Mouse (Mus musculus): ENCODE measurements at regions not wholly inside any gene's neighbourhood (a gene's known extent, or its start where the extent isn't known, plus 50 kb on each side); places are given as distances from the start of the nearest gene placed in this dataset.

- Histone ChIP-seq H3K27me3 (ENCODE audit: control insufficient read depth, insufficient read depth, low read length) (no peaks in the 10 kb centered on the region), H3K4me3 (ENCODE audit: low read depth, low read length) (no peak overlapping the region), H3K9ac (replicated peaks; ENCODE audit: low read depth, low read length) (no peak overlapping the region), H3K27ac (ENCODE audit: low read depth) (no peak overlapping the region), H3K4me2 (ENCODE audit: low read depth, low read length) (no peak overlapping the region), H3K4me1 (ENCODE audit: control insufficient read depth, insufficient read depth) (peaks cover 10% of the 10 kb centered on the region), H3K9me3 (replicated peaks; ENCODE audit: control insufficient read depth, low read length) (no peaks in the 10 kb centered on the region), H3K36me3 (replicated peaks; ENCODE audit: control insufficient read depth, insufficient read depth, low read length) (no peaks in the 10 kb centered on the region)
- ATAC-seq (ENCODE audit: insufficient read depth, low read depth) (no peak), DNase-seq (ENCODE audit: low spot score) (no peak)
- 93% methylated on average over 3 of the region's 3 CpGs for WGBS
- TF ChIP-seq EP300 (IDR thresholded peaks at IDR 0.05; ENCODE audit: low read depth) (no peak), CTCF (IDR thresholded peaks at IDR 0.05; ENCODE audit: low read depth) (no peak)
These were observed 640.4 kb upstream of the Gm19410 start for GRCm38 (mm10) chr8:35125179-35125578.

GRCm38 (mm10) chr8:35132281-35132680, 633.3 kb upstream of the Gm19410 start:
- DNase-seq (ENCODE audit: low spot score) (no peak), ATAC-seq (ENCODE audit: insufficient read depth, low read depth) (no peak)
- Histone ChIP-seq H3K27me3 (ENCODE audit: control insufficient read depth, insufficient read depth, low read length) (no peaks in the 10 kb centered on the region), H3K4me2 (ENCODE audit: low read depth, low read length) (no peak overlapping the region), H3K9me3 (replicated peaks; ENCODE audit: control insufficient read depth, low read length) (no peaks in the 10 kb centered on the region), H3K27ac (ENCODE audit: low read depth) (no peak overlapping the region), H3K36me3 (replicated peaks; ENCODE audit: control insufficient read depth, insufficient read depth, low read length) (no peaks in the 10 kb centered on the region), H3K9ac (replicated peaks; ENCODE audit: low read depth, low read length) (no peak overlapping the region), H3K4me3 (ENCODE audit: low read depth, low read length) (no peak overlapping the region), H3K4me1 (ENCODE audit: control insufficient read depth, insufficient read depth) (0 out of 2 replicates have a peak, but pooled peaks cover 3% of the 10 kb centered on the region)
- no peak for TF ChIP-seq EP300 (IDR thresholded peaks at IDR 0.05; ENCODE audit: low read depth)
- TF ChIP-seq CTCF (IDR thresholded peaks at IDR 0.05; ENCODE audit: low read depth), result no peak
- WGBS, result 74% methylated on average over 1 of the region's 1 CpGs

GRCm38 (mm10) chr8:35135630-35136029, 630.0 kb upstream of the Gm19410 start:
- H3K27me3 ChIP-seq (ENCODE audit: control insufficient read depth, insufficient read depth, low read length), result no peaks in the 10 kb centered on the region
- H3K4me1 ChIP-seq (ENCODE audit: control insufficient read depth, insufficient read depth), result 0 out of 2 replicates have a peak, but pooled peaks cover 3% of the 10 kb centered on the region
- H3K9me3 ChIP-seq (replicated peaks; ENCODE audit: control insufficient read depth, low read length), result no peaks in the 10 kb centered on the region
- 77% methylated on average over 7 of the region's 7 CpGs for WGBS
- no peak overlapping the region for H3K9ac ChIP-seq (replicated peaks; ENCODE audit: low read depth, low read length)
- H3K4me3 ChIP-seq (ENCODE audit: low read depth, low read length), result no peak overlapping the region
- no peak overlapping the region for H3K4me2 ChIP-seq (ENCODE audit: low read depth, low read length)
- DNase-seq (ENCODE audit: low spot score) (no peak), ATAC-seq (ENCODE audit: insufficient read depth, low read depth) (no peak)
- H3K36me3 ChIP-seq (replicated peaks; ENCODE audit: control insufficient read depth, insufficient read depth, low read length), result no peaks in the 10 kb centered on the region
- TF ChIP-seq EP300 (IDR thresholded peaks at IDR 0.05; ENCODE audit: low read depth), result no peak
- no peak for TF ChIP-seq CTCF (IDR thresholded peaks at IDR 0.05; ENCODE audit: low read depth)
- H3K27ac ChIP-seq (ENCODE audit: low read depth), result no peak overlapping the region

GRCm38 (mm10) chr8:35136643-35137042, 628.9 kb upstream of the Gm19410 start:
- H3K9me3 ChIP-seq (replicated peaks; ENCODE audit: control insufficient read depth, low read length), result no peaks in the 10 kb centered on the region

GRCm38 (mm10) chr8:35140775-35141174, 624.8 kb upstream of the Gm19410 start:
- WGBS, result 40% methylated on average over 1 of the region's 1 CpGs
- TF ChIP-seq EP300 (IDR thresholded peaks at IDR 0.05; ENCODE audit: low read depth) (no peak), CTCF (IDR thresholded peaks at IDR 0.05; ENCODE audit: low read depth) (no peak)
- Histone ChIP-seq H3K4me1 (ENCODE audit: control insufficient read depth, insufficient read depth) (peaks cover 30% of the 10 kb centered on the region), H3K4me2 (ENCODE audit: low read depth, low read length) (no peak overlapping the region), H3K27me3 (ENCODE audit: control insufficient read depth, insufficient read depth, low read length) (no peaks in the 10 kb centered on the region), H3K36me3 (replicated peaks; ENCODE audit: control insufficient read depth, insufficient read depth, low read length) (no peaks in the 10 kb centered on the region), H3K4me3 (ENCODE audit: low read depth, low read length) (no peak overlapping the region), H3K27ac (ENCODE audit: low read depth) (no peak overlapping the region), H3K9ac (replicated peaks; ENCODE audit: low read depth, low read length) (no peak overlapping the region), H3K9me3 (replicated peaks; ENCODE audit: control insufficient read depth, low read length) (no peaks in the 10 kb centered on the region)
- DNase-seq (ENCODE audit: low spot score) (no peak), ATAC-seq (ENCODE audit: insufficient read depth, low read depth) (no peak)

More at GRCm38 (mm10) chr8:35136643-35137042, 628.9 kb upstream of the Gm19410 start:
- no peaks in the 10 kb centered on the region for H3K36me3 ChIP-seq (replicated peaks; ENCODE audit: control insufficient read depth, insufficient read depth, low read length)
- TF ChIP-seq EP300 (IDR thresholded peaks at IDR 0.05; ENCODE audit: low read depth) (no peak), CTCF (IDR thresholded peaks at IDR 0.05; ENCODE audit: low read depth) (no peak)
- no peaks in the 10 kb centered on the region for H3K4me1 ChIP-seq (ENCODE audit: control insufficient read depth, insufficient read depth)
- no peak overlapping the region for H3K9ac ChIP-seq (replicated peaks; ENCODE audit: low read depth, low read length)
- H3K4me2 ChIP-seq (ENCODE audit: low read depth, low read length), result no peak overlapping the region
- WGBS, result 74% methylated on average over 3 of the region's 3 CpGs
- ATAC-seq (ENCODE audit: insufficient read depth, low read depth) (no peak), DNase-seq (ENCODE audit: low spot score) (no peak)
- H3K4me3 ChIP-seq (ENCODE audit: low read depth, low read length), result no peak overlapping the region
- no peaks in the 10 kb centered on the region for H3K27me3 ChIP-seq (ENCODE audit: control insufficient read depth, insufficient read depth, low read length)
- H3K27ac ChIP-seq (ENCODE audit: low read depth), result no peak overlapping the region

- no peaks in the 10 kb centered on the region for H3K36me3 ChIP-seq (replicated peaks; ENCODE audit: control insufficient read depth, insufficient read depth, low read length)
- H3K27me3 ChIP-seq (ENCODE audit: control insufficient read depth, insufficient read depth, low read length), result no peaks in the 10 kb centered on the region
- WGBS, result 19% methylated on average over 8 of the region's 8 CpGs
- H3K9ac ChIP-seq (replicated peaks; ENCODE audit: low read depth, low read length), result no peak overlapping the region
- H3K9me3 ChIP-seq (replicated peaks; ENCODE audit: control insufficient read depth, low read length), result no peaks in the 10 kb centered on the region
- peaks cover 30% of the 10 kb centered on the region for H3K4me1 ChIP-seq (ENCODE audit: control insufficient read depth, insufficient read depth)
- DNase-seq (ENCODE audit: low spot score) (peak; percentile 38), ATAC-seq (ENCODE audit: insufficient read depth, low read depth) (peak; percentile 56)
- peak overlapping the region; percentile 76 for H3K27ac ChIP-seq (ENCODE audit: low read depth)
- H3K4me2 ChIP-seq (ENCODE audit: low read depth, low read length), result peak overlapping the region; percentile 35
- H3K4me3 ChIP-seq (ENCODE audit: low read depth, low read length), result no peak overlapping the region
- no peak for TF ChIP-seq CTCF (IDR thresholded peaks at IDR 0.05; ENCODE audit: low read depth)
- TF ChIP-seq EP300 (IDR thresholded peaks at IDR 0.05; ENCODE audit: low read depth), result no peak
These were observed 622.5 kb upstream of the Gm19410 start for GRCm38 (mm10) chr8:35143018-35143656.
